Mouse (Mus musculus) T-cell, adult 2 months (primary cell): ENCODE measurements around the gene H2-DMb1.

ENCODE experiments used
- DNase-seq: peaks from one replicate; pipeline ENCODE4 v3.0.0; 2022; ENCODE audit warnings: low spot score

Gene H2-DMb1

DNA sequence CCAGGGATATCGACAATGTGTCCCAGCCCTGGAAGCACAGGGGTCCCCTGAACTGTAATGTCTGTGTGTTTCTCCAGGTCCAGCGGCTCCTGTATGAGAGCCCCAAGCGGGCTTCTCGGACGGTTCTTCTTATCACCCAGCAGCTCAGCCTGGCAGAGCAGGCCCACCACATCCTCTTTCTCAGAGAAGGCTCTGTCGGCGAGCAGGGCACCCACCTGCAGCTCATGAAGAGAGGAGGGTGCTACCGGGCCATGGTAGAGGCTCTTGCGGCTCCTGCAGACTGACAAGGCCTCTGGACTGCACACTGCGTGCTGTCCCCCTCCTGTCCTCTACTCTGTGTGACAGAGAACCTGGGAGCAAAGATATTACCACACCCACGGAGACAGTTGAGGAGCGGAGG, 43.6 kb downstream of the H2-DMb1 start:
- DNase-seq, result peak; percentile 85

DNA sequence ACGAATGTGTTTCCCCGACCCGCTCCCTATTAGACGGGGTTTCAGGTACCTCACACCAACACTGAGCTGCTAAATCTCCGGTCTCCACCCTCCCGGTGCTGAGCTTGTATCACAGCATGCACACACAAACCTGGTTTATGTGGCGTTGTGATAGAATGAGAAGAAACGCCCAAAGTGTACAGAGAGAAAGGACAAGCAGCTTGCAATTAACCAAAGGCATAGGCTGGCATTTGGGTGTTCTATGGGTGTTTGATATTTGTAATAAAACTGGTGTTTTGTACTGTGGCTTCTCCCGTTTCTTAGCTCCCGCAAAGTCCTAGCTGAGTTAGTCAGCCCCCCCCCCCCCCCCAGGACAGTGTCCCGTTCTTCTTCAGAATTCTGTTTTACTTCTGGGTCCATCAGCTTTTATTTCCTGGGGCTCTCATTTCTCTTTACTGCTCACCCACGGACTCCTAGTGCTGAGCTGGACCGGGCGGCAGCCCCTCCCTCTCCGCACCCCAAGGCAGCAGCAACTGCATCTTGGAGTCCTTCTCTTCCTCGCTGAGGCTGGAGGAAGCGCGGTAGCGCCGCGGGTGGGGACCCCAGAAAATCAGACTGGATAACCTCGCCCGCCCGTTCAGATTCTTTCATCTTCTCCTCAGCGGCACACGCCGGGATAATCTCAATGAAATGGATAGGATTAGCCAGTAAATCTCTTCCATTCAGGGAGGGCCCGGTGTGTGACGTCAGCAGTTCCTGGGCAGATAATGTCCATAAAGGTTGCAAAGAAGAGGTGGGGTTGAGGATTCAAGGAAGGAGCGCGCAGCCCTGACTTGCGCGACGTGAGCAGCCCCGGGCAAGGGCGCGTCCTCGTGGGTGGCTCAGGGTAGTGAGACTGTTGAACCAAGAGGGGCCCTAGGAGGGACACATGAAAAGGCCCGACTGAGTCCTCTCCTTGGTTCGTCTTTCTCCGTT, 44.3 kb downstream of the H2-DMb1 start, which contains the start of gene Psmb8:
TSS of gene Psmb8 (plus strand) at position 781 of the 954 bp plus-strand sequence.
- DNase-seq, result peak; percentile 84

GRCm38 (mm10) chr17:34197904-34198520, 45.1 kb downstream of the H2-DMb1 start:
- peak; percentile 80 for DNase-seq

- DNase-seq, result no peak
Observed at GRCm38 (mm10) chr17:34198521-34198912, 45.6 kb downstream of the H2-DMb1 start.

GRCm38 (mm10) chr17:34199050-34199619, 46.3 kb downstream of the H2-DMb1 start:
- no peak for DNase-seq

GRCm38 (mm10) chr17:34200047-34200446, 47.2 kb downstream of the H2-DMb1 start:
- DNase-seq, result no peak

GRCm38 (mm10) chr17:34200772-34201505, 48.1 kb downstream of the H2-DMb1 start:
- no peak for DNase-seq

GRCm38 (mm10) chr17:34201506-34202055, 48.7 kb downstream of the H2-DMb1 start:
- no peak for DNase-seq

GRCm38 (mm10) chr17:34202760-34203442, 50.0 kb downstream of the H2-DMb1 start:
- DNase-seq, result no peak

DNA sequence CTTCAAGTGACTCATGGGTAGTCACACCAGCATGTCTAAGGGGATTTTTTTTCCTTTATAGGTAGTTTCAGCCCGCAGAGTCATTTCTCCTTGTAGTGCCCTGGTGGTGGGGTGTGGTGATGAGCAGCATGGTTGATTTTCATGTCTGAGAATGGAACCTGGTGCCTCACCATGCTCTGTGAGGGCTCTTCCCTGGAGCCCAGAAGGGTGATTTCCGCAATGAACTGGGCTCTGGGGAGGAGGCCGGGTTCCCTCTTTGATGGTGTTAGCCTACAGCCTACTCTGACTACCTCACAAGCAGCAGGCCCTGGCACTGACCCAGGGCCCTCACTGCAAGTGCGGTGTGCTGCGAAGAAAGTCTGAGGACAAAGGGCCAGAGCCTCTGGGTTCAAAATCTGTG, 50.6 kb downstream of the H2-DMb1 start, which contains the start of gene Tap2:
TSS of gene Tap2 (plus strand) at position 84 of the 400 bp plus-strand sequence.
- DNase-seq, result no peak

DNA sequence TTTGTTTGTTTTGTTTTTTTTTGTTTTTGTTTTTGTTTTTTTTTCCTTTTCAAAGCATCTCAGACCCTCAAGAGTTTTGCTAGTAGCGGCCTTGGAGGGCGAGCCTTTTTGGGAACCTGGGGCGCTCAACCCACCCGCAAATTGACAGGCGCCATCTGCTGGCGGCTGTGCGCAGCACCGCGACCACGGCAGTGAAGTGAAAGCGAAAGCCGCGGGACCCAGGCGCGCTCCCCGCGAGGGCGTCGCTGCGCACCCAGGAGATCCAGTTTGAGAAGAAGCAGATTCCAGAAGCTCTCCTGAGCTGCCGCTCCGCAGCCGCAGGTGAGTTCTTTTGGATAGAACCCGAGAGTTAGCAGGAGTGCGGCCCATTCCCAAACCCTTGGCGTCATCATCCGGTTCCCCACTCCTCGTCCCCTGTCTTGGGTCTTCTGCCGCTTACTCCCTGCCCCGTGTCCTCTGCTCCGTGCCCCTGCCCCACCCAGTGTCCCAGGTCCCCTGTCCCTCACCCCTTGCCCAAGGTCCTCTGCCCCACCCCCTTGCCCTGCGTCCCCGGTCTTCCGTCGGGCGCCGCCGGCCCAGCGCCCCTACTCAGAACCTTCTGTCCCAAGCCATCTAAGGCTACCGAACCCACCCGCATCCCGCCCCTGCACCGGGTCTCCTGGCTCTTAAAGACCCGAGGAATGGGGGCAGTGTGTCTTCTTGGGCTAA, 51.6 kb downstream of the H2-DMb1 start:
- DNase-seq, result peak; percentile 90

GRCm38 (mm10) chr17:34205021-34205745, 52.3 kb downstream of the H2-DMb1 start:
- DNase-seq, result peak; percentile 27

GRCm38 (mm10) chr17:34205746-34206176, 52.9 kb downstream of the H2-DMb1 start:
- DNase-seq, result peak; percentile 62

DNA sequence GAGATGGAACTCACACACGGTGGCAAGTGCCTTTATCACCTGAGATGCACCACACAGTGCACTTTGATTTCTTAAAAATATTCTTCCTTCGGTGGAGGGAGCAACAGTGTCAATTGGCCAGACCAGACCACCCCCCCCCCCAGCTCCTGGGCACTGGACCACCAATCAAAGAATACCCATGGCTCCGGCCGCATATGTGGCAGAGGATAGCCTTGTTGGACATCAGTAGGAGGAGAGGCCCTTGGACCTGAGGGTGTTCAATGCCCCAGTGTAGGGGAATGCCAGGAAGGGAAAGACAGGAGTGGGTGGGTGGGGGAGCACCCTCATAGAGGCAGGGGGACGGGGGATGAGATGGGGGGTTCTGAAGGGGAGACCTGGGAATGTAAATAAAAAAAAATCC, 53.9 kb downstream of the H2-DMb1 start:
- no peak for DNase-seq

- peak; percentile 35 for DNase-seq
Observed at GRCm38 (mm10) chr17:34207456-34207855, 54.6 kb downstream of the H2-DMb1 start.

- no peak for DNase-seq
Observed at GRCm38 (mm10) chr17:34207866-34208265, 55.0 kb downstream of the H2-DMb1 start.

DNA sequence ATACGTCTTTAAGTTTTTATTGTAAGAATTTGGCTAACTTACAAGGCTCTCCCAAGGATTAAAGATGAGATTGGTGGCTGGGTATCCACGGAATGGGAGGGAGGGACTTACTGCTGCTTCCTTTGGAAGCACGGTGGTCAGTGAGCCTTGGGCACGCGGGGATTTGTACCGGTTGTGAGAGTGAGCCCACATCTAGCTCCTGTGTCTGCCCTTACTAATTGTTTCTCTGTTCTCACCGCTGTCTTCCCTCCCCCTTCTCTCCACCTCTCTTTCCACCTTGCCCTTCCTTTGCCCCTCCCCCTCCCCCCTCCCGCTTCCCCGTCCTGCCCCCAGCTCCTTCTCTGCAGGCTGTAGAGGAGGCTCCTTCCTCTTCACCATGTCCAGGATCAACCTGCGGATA, 55.5 kb downstream of the H2-DMb1 start:
- peak; percentile 0 for DNase-seq

GRCm38 (mm10) chr17:34209680-34210079, 56.8 kb downstream of the H2-DMb1 start:
- peak; percentile 49 for DNase-seq
